Mouse (Mus musculus) heart, postnatal 36 days (tissue): ENCODE measurements at regions not wholly inside any gene's neighbourhood (a gene's known extent, or its start where the extent isn't known, plus 50 kb on each side); places are given as distances from the start of the nearest gene placed in this dataset.

Experiments
- DNase-seq, 2 experiments: peaks; one replicate each; pipeline ENCODE4 v3.0.0; 2021 to 2022
- intact Hi-C: fragments of 180-260 bp; cut with DNase I; formaldehyde crosslinking; loops from one replicate; pipeline ENCODE4 v1.15.1; 2025

GRCm38 (mm10) chr15:70982719-70983118 is 2851.6 kb upstream of the Gm6569 start:
- no peak for DNase-seq
- intact Hi-C loops, result no loop called here

DNA sequence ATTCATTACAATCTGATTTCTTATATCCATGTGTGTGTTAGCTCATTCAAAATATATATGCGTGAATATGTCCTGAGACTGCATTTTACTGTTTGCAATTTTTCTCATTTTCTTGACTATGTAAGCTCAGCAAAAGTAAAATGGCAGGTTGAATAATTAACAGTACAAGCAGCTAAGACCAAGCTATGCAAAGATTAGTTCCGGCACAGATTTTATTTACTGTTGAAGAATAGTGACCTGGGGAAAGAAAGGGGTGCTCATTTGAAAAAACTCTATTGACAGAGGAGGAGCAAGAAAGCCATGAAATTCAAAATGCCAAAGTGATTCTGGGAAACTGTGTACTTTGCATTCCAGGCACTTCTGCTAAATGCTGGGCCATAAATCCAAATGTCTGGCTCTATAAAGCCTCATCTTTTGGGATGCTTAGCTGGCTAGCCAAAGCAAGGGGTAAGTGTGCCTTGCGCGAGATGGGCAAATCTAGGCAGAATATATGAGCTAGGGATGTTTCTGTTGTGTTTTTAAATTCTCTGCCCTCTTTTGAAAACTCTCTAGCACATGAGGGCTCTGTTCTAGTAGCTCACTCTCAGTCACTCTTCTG is 2846.3 kb upstream of the Gm6569 start:
- intact Hi-C loops, result no loop called here
- DNase-seq, result no peak

DNA sequence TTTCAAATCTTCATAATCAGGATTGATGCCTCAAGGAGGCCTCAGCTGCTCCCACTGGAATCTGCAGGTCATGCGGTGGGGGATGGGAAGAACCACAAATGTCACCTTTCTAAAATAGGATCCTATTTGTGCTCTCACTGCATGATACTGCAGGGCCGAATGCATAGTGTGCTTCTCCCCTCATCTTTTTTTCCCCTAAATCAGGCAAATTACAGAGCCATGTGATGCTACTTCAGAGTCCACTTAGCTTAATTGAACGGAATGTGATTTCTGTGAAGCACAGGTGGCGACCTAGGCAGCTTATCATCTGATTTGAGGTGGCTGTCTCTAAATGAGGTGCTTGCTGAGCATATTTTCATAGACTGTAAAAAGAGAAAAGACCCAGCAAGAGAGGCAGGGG is 2841.0 kb upstream of the Gm6569 start:
- no peak for DNase-seq
- intact Hi-C loops, result no loop called here

GRCm38 (mm10) chr15:71010362-71010761 is 2824.0 kb upstream of the Gm6569 start:
- no peak for DNase-seq
- intact Hi-C loops, result no loop called here

DNA sequence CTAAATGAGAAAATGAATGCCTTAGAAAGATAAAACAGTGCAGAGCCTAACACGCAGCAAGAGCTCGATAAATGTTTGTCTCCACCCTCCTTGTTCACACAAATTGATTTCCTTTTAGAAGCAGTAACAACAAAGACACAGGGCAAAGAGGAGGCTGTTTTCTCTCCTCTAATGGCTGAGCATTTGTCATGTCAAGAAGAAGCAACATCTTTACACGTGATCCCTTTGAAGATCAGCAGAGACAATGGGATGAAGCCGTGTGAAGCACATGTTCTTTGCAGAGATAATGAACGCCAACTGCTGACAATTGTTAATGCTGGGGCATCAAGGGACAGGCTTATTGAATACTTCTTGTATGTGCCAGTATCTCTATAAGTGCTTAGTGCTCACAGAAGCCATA is 2823.6 kb upstream of the Gm6569 start:
- intact Hi-C loops, result no loop called here
- no peak for DNase-seq

DNA sequence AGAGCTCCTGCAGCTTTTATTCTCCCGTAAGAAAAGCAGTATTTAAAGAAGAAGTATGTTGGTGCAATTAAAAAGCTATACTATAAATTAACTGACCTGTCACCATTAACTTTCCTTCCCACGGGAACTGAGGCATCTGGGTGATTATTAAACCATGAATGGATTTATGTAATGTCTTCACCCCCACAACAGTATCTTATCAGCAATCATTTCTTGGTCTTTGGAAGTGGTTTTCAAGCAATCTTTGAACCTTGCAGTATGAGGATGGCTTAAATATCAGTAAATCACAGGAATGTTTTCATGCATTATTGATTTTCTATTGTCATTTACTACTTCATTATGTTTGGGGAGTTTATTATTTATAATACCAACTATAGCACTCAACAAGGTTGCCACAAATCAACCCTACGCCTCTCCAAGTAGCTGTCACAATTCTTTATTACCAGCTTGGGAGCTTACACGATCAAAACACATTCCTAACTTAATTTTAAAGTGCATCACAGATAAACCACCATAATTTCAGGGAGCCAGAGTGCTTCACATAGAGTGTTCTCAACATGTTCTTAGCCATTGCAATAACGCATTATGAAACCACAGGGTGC is 2780.0 kb upstream of the Gm6569 start:
- intact Hi-C loops, result no loop called here
- DNase-seq, result no peak

DNA sequence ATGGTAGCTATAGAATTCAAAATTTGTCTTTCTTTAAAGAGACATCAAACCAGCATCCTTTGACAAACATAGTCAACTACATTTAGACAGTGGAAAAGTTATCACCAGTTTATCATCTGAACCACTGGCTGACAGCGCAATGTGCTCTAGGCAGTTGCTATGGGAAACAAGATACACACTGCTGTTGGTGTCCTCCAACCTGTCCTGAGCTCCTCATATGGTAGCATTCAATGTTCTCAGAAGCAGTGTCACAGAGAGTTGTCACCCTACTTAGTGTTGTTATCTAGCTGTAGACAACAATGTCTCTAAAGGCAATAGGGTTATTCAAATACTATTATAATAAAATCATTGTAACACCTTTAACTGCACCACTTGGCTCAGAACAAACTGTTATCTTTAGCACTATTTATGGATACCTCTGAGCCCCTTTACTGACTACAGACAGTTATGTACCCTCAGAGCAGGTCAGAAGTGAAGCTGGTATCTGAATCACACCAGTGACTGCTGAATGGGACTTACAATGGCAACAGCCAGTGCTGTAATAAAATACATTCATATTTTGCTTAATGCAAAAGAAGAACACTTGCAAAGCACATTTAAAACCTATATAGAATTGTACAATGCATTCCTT is 2747.9 kb upstream of the Gm6569 start:
- DNase-seq, result no peak
- intact Hi-C loops, result no loop called here

GRCm38 (mm10) chr15:71099111-71099510 is 2735.2 kb upstream of the Gm6569 start:
- intact Hi-C loops, result no loop called here

DNA sequence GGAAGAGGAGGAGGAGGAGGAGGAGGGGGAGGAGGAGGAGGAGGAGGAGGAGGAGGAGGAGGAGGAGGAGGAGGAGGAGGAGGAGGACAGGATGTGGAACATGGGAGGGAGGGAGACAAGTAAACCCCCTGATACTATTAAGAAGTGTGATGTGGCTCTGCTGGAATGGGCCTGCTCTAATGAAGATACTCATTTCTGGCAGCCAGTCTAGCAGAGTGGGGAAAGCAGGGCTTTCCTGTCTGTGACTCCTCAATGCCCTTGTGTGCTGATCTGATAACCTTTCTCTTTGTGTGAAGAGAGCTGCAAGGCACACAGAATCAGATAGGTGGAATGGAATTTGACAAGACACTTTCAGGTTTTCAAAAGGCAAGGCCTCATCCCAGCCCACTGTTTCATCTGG is 2704.6 kb upstream of the Gm6569 start:
- DNase-seq, result no peak
- intact Hi-C loops, result no loop called here

More at GRCm38 (mm10) chr15:71099111-71099510, 2735.2 kb upstream of the Gm6569 start:
- no peak for DNase-seq

GRCm38 (mm10) chr15:71157680-71158079 is 2676.7 kb upstream of the Gm6569 start:
- intact Hi-C loops, result no loop called here
- DNase-seq, result no peak

DNA sequence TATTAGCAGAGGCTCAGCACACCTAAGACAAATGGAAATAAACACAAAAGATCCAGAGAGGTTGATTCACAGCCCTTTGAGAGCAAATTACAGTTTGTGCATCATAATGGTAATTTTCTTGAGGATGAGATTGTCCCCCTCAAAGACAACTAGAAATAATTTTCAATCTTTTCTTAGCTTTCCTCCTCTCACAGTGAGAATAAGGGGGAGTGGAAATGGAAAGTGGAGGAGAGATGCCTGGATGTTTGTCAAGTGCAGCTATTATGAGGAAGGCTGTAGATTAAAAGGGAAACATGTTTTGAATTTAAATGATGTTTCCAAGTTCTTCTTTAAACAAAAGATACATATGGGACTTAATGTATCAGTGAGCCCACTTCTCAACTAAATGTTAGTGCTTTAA is 2672.3 kb upstream of the Gm6569 start:
- DNase-seq, result no peak
- intact Hi-C loops, result no loop called here

- DNase-seq, result no peak
- intact Hi-C loops, result no loop called here
These were observed 2639.2 kb upstream of the Gm6569 start for GRCm38 (mm10) chr15:71195011-71195739.

DNA sequence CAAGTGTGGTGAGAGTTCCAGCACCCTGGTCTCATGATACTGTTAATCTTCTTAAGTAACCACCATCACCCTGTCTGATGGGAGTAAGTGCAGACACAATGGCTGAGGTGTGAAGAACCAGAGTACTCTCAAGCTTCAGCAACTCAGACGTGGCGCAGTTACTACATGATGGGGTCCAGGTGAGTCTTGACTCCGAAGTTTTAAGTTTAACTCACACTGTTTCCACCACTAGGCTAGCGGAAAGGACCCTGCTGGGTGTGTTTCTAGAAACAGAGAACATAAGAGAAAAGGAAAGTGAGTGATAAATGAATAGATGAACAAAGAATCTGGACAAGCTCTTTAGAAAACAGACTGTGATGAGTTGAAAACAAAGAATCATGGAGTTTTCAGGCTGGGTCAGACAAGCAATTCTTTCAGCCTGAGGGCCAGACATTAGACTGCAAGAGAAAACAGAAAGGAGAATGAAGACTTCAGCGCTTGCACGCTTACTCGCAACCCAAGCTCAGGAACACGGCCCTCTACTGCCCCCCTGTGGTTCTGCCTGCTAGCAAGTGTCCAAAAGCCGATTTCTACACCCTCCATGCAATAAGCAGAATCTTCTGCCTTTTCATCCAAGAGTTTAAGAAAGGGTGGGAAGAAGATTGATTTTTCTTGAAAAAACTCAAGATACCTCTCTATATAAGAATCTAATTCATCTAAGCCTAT is 2593.6 kb upstream of the Gm6569 start:
- DNase-seq, result peak; percentile 53 to 71
- intact Hi-C loops, result loop anchor here (5.0 kb wide), 1 partner anchor 137 kb away; no protein-coding TSS in a partner anchor

- peak; percentile 33 for DNase-seq
- intact Hi-C loops, result loop anchor here (5.0 kb wide), 1 partner anchor 134 kb away; no protein-coding TSS in a partner anchor
These were observed 2590.8 kb upstream of the Gm6569 start for GRCm38 (mm10) chr15:71243539-71243938.

DNA sequence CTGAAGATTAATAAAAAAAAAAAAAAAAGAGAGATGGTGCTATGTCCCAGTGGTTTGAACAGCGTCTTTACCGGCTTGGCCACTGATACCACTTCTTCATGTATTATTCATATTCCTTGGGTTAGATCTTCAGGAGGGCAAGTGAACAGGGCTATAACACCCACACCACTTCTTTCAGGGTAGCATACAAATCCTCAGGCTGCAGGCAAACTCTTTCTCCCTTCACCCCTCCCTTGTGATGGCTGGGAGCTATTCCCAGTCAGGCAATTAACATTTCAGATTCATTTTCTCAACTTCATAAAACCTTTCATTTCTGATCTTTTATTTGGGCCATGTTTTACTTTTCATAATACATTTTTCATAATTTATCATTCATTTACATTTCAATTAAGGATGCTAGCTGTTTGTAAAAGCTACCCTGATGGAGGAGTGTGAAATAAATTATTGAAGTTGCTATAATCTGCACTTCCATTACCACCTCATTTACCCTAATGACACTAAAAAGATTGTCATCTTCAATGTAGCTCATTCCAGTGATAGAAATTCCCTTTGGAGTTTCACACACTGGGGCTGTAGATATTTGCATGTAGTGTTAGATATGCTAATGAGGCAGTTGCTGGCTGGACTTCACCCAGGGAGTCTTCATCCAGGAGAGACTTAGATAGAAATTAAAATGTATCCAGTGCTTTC is 2558.3 kb upstream of the Gm6569 start:
- intact Hi-C loops, result no loop called here
- DNase-seq, result no peak

GRCm38 (mm10) chr15:71276566-71276912 is 2557.8 kb upstream of the Gm6569 start:
- DNase-seq, result no peak
- intact Hi-C loops, result no loop called here

DNA sequence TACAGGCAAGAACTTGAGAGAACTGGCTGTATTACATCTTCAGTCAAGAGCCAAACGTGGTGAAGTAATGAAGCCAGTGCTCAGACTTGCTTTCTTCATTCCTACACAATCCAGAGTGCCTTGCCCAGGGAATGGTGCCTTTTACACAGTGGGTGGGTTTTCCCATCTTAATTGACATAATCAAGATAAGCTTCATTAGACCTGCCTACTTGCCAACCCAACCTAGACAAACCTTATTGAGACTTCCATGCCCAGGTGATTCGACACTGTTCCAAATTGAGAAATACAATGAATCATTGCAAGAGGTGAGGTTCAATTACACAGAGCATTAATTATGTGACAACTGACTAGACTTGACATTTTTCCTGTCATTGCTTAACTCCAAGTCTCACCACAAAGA is 2557.0 kb upstream of the Gm6569 start:
- no peak for DNase-seq
- intact Hi-C loops, result no loop called here

DNA sequence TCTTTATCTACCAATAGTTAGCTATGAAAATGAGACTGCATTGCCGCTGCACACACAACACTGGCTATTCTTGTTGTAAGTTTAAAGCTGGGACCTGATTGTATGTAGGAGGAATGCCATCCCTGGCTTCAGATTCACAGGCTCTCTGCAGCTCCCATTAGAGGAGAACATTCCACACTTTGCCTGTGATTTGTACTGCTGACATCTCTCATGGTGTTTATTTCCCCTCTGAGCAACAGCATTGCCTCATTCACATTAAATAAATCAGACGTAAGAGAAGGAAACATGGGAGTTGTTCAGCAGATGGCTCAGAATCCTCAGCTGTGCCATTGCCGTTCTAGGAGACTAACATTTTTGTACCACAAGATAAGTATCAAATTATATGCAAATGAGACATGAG is 2550.6 kb upstream of the Gm6569 start:
- intact Hi-C loops, result no loop called here
- no peak for DNase-seq

DNA sequence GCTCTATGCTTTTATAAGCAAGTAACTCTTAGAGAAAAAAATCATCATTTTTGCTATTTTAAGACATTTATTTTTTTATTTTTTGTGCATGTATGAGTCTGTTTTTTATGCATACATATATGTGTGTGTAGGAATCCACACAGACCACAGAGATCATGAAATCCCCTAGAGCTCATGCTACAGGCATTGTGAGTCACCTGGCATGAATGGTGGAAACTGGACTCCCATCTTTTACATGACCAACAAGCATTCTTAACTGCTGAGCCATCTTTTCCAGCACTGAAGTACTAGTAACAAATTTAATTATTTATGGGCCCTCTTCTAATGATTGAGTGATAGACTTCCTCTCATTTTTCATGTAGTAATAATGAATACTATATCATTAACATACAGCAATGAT is 2531.8 kb upstream of the Gm6569 start:
- intact Hi-C loops, result no loop called here
- no peak for DNase-seq

DNA sequence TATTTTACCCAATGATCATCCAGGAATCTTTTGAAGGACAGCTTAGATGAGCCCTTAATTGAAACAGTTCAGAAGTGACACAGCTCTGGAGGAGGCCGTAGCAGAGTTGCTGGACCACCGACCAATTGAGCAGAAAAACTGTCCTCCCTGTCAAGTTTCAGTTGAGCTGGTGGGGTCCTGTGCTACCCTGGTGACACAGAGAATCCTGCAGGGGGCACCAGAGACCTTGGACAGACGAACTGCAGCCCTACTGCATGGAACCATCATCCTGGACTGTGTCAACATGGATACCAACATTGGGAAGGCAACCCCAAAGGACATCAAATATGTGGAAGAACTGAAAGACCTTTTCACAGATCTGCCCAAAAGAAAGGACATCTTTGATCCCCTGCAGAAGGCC is 2524.1 kb upstream of the Gm6569 start:
- intact Hi-C loops, result no loop called here
- DNase-seq, result no peak

- intact Hi-C loops, result no loop called here
- no peak for DNase-seq
These were observed 2507.8 kb upstream of the Gm6569 start for GRCm38 (mm10) chr15:71326596-71326995.
